Mouse (Mus musculus) G1E (cell line): ENCODE measurements around the gene Tubd1.

ENCODE experiments used
- CTCF ChIP-seq: IDR thresholded peaks from 2 replicates; pipeline ENCODE4 v1.5.1; 2012; ENCODE audit warnings: low read depth, low read length, inconsistent platforms, mixed read lengths
- GATA1 ChIP-seq: IDR thresholded peaks from 2 replicates; pipeline ENCODE4 v1.6.1; 2012; ENCODE audit warnings: borderline replicate concordance, low read length, inconsistent platforms, mixed read lengths
- GATA2 ChIP-seq: IDR thresholded peaks from 2 replicates; pipeline ENCODE4 v1.6.1; 2012; ENCODE audit warnings: low read depth, low read length, inconsistent platforms, borderline replicate concordance
- POLR2AphosphoS5 ChIP-seq: IDR thresholded peaks from 2 replicates; pipeline ENCODE4 v1.6.1; 2012; ENCODE audit warnings: low read depth, low read length, inconsistent platforms; ENCODE audit not compliant: insufficient replicate concordance
- TAL1 ChIP-seq: conservative IDR thresholded peaks from 2 replicates; pipeline ENCODE4 v1.6.1; 2012; ENCODE audit warnings: low read depth, low read length, inconsistent platforms, mixed read lengths

DNA sequence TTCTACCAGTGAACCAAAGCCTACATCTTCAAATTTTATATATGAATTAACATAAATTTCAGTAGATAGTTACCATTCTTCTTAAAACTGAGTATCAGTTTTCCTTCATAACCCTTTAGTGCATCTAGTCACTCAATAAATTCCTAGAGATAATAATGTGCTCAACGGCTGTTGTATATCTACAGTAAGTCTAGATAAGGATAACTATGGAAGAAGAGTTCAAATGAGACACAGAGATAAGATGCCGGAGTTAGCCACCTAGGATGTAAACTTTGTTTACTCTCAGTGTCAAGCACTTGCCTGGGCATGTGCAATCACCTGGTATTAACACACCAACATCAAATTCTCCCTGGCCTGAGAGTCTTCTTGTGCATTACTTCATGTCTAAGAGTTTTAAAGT lies 37.5 kb upstream of the Tubd1 start:
- TF ChIP-seq CTCF, result no peak
- no peak for TF ChIP-seq GATA2
- TF ChIP-seq TAL1, result no peak
- TF ChIP-seq POLR2AphosphoS5, result no peak
- TF ChIP-seq GATA1, result no peak
